Mouse (Mus musculus) CH12.LX (cell line): ENCODE results near the gene Slc35c1. TPM values are rescaled to one million over a fixed set of nuclear protein-coding genes. Genes with fewer than 3 reads are reported as not detected.

Experiments used
- DNase-seq: peaks from one replicate; pipeline ENCODE4 v3.0.0-alpha.2; 2013; ENCODE audit errors: extremely low read depth
- H3K27ac ChIP-seq: 2 replicates; pipeline ENCODE4 v1.5.1; 2012; ENCODE audit warnings: low read depth, mild to moderate bottlenecking, control low read depth, moderate library complexity; ENCODE audit not compliant: insufficient read depth
- H3K27me3 ChIP-seq: replicated peaks from 2 replicates; pipeline ENCODE3; 2012; ENCODE audit warnings: inconsistent platforms
- H3K36me3 ChIP-seq, 2 experiments: replicated peaks in 1 of 2; 2 replicates each; pipeline versions ENCODE3 to v1.6.1; 2012; ENCODE audit warnings: inconsistent platforms in 1 of 2, low read length in 1 of 2, mild to moderate bottlenecking in 1 of 2, mixed read lengths in 1 of 2, moderate library complexity in 1 of 2; ENCODE audit not compliant: control insufficient read depth in 1 of 2, insufficient read depth in 1 of 2
- H3K4me1 ChIP-seq, 2 experiments: 2 replicates each; pipeline ENCODE4 v1.6.1; 2012; ENCODE audit warnings: inconsistent platforms in 1 of 2, moderate library complexity in 1 of 2; ENCODE audit not compliant: insufficient read depth in 2 of 2, control insufficient read depth in 1 of 2
- H3K4me2 ChIP-seq: 2 replicates; pipeline ENCODE4 v1.6.1; 2012; ENCODE audit warnings: low read depth, mild to moderate bottlenecking, control low read depth; ENCODE audit not compliant: poor library complexity, insufficient read depth, severe bottlenecking
- H3K4me3 ChIP-seq, 3 experiments: fragments of 150-350 bp in 1 of 3; sonication (generic) in 1 of 3; replicated peaks in 1 of 3; 2 replicates each; pipeline versions ENCODE3 to v1.5.1; 2011 to 2012; ENCODE audit warnings: low read depth in 2 of 3, low read length in 2 of 3, mild to moderate bottlenecking in 2 of 3, moderate library complexity in 2 of 3, control low read depth in 1 of 3, improper control_type of control experiment in 1 of 3, inconsistent platforms in 1 of 3, mixed read lengths in 1 of 3; ENCODE audit not compliant: poor library complexity in 1 of 3
- H3K79me2 ChIP-seq: replicated peaks from 2 replicates; pipeline ENCODE4 v1.6.1; 2012; ENCODE audit warnings: mild to moderate bottlenecking, moderate library complexity; ENCODE audit not compliant: control insufficient read depth, poor library complexity, insufficient read depth, severe bottlenecking; ENCODE audit errors: extremely low read depth
- H3K9ac ChIP-seq: 2 replicates; pipeline ENCODE4 v1.6.1; 2012; ENCODE audit warnings: low read depth, mild to moderate bottlenecking, control low read depth, moderate library complexity; ENCODE audit not compliant: insufficient read depth
- H3K9me3 ChIP-seq: replicated peaks from 2 replicates; pipeline ENCODE3; 2012; ENCODE audit warnings: low read length, inconsistent platforms, mixed read lengths
- BHLHE40 ChIP-seq: IDR thresholded peaks from 2 replicates; pipeline ENCODE4 v1.6.1; 2011; ENCODE audit warnings: mild to moderate bottlenecking, low read depth, low read length, improper control_type of control experiment
- CHD2 ChIP-seq: IDR thresholded peaks from 2 replicates; pipeline ENCODE4 v1.6.1; 2011; ENCODE audit warnings: low read length, improper control_type of control experiment
- CTCF ChIP-seq, 2 experiments: IDR thresholded peaks in 1 of 2; conservative IDR thresholded peaks in 1 of 2; 2 replicates each; pipeline ENCODE4 v1.5.1; 2011 to 2012; ENCODE audit warnings: low read depth in 2 of 2, low read length in 2 of 2, improper control_type of control experiment in 1 of 2, inconsistent platforms in 1 of 2, mild to moderate bottlenecking in 1 of 2, moderate library complexity in 1 of 2
- E2F4 ChIP-seq: IDR thresholded peaks from 2 replicates; pipeline ENCODE4 v1.6.1; 2011; ENCODE audit warnings: low read depth, low read length, improper control_type of control experiment; ENCODE audit not compliant: insufficient replicate concordance
- ELF1 ChIP-seq: IDR thresholded peaks from 2 replicates; pipeline ENCODE4 v1.6.1; 2014; ENCODE audit warnings: low read depth, mild to moderate bottlenecking, inconsistent platforms, low read length, improper control_type of control experiment
- EP300 ChIP-seq: IDR thresholded peaks from 2 replicates; pipeline ENCODE4 v1.6.1; 2011; ENCODE audit warnings: low read length, improper control_type of control experiment
- ETS1 ChIP-seq: conservative IDR thresholded peaks from 2 replicates; pipeline ENCODE4 v1.6.1; 2012; ENCODE audit warnings: low read depth, mild to moderate bottlenecking, inconsistent platforms, low read length, improper control_type of control experiment, moderate library complexity
- GABPA ChIP-seq: IDR thresholded peaks from 2 replicates; pipeline ENCODE4 v1.6.1; 2012; ENCODE audit warnings: low read depth, low read length, improper control_type of control experiment, inconsistent platforms; ENCODE audit not compliant: insufficient replicate concordance
- HCFC1 ChIP-seq: IDR thresholded peaks from 2 replicates; pipeline ENCODE4 v1.6.1; 2012; ENCODE audit warnings: low read depth, mild to moderate bottlenecking, inconsistent platforms, low read length, improper control_type of control experiment
- IRF4 ChIP-seq: IDR thresholded peaks from 2 replicates; pipeline ENCODE4 v1.6.1; 2014; ENCODE audit warnings: low read depth, mild to moderate bottlenecking, inconsistent platforms, low read length, improper control_type of control experiment
- JUN ChIP-seq: IDR thresholded peaks from 2 replicates; pipeline ENCODE4 v1.6.1; 2011; ENCODE audit warnings: low read depth, mild to moderate bottlenecking, low read length, improper control_type of control experiment, moderate library complexity; ENCODE audit not compliant: insufficient read depth
- KAT2A ChIP-seq: IDR thresholded peaks from 2 replicates; pipeline ENCODE4 v1.6.1; 2012; ENCODE audit warnings: low read length, improper control_type of control experiment, inconsistent platforms; ENCODE audit not compliant: insufficient replicate concordance
- MAFK ChIP-seq: IDR thresholded peaks from 2 replicates; pipeline ENCODE4 v1.6.1; 2011; ENCODE audit warnings: low read length, improper control_type of control experiment; ENCODE audit not compliant: insufficient replicate concordance
- MAX ChIP-seq: IDR thresholded peaks from 2 replicates; pipeline ENCODE4 v1.6.1; 2011; ENCODE audit warnings: low read length, improper control_type of control experiment
- MEF2A ChIP-seq: IDR thresholded peaks from 2 replicates; pipeline ENCODE4 v1.6.1; 2014; ENCODE audit warnings: low read depth, mild to moderate bottlenecking, inconsistent platforms, low read length, improper control_type of control experiment, borderline replicate concordance
- MYC ChIP-seq: IDR thresholded peaks from 2 replicates; pipeline ENCODE4 v1.6.1; 2011; ENCODE audit warnings: low read depth, mild to moderate bottlenecking, improper control_type of control experiment, low read length
- NELFE ChIP-seq: IDR thresholded peaks from 2 replicates; pipeline ENCODE4 v1.6.1; 2011; ENCODE audit warnings: low read depth, low read length, improper control_type of control experiment
- NRF1 ChIP-seq: IDR thresholded peaks from 2 replicates; pipeline ENCODE4 v1.6.1; 2014; ENCODE audit warnings: low read depth, mild to moderate bottlenecking, inconsistent platforms, low read length, improper control_type of control experiment, moderate library complexity
- POLR2A ChIP-seq: IDR thresholded peaks from 2 replicates; pipeline ENCODE4 v1.6.1; 2011; ENCODE audit warnings: low read depth, mild to moderate bottlenecking, improper control_type of control experiment, low read length
- POLR2AphosphoS2 ChIP-seq: IDR thresholded peaks from 2 replicates; pipeline ENCODE4 v1.6.1; 2011; ENCODE audit warnings: low read depth, low read length, improper control_type of control experiment
- RCOR1 ChIP-seq: conservative IDR thresholded peaks from 2 replicates; pipeline ENCODE4 v1.6.1; 2012; ENCODE audit warnings: low read depth, mild to moderate bottlenecking, inconsistent platforms, low read length, improper control_type of control experiment
- SIN3A ChIP-seq: IDR thresholded peaks from 2 replicates; pipeline ENCODE4 v1.6.1; 2012; ENCODE audit warnings: low read length, improper control_type of control experiment, inconsistent platforms
- TBP ChIP-seq: conservative IDR thresholded peaks from 2 replicates; pipeline ENCODE4 v1.6.1; 2011; ENCODE audit warnings: low read depth, low read length, improper control_type of control experiment
- TCF12 ChIP-seq: IDR thresholded peaks from 2 replicates; pipeline ENCODE4 v1.6.1; 2014; ENCODE audit warnings: low read depth, mild to moderate bottlenecking, inconsistent platforms, low read length, improper control_type of control experiment
- USF1 ChIP-seq: IDR thresholded peaks from 2 replicates; pipeline ENCODE4 v1.6.1; 2014; ENCODE audit warnings: low read depth, mild to moderate bottlenecking, inconsistent platforms, low read length, improper control_type of control experiment
- ZC3H11A ChIP-seq: IDR thresholded peaks from 2 replicates; pipeline ENCODE4 v1.6.1; 2012; ENCODE audit warnings: low read depth, mild to moderate bottlenecking, inconsistent platforms, low read length, improper control_type of control experiment
- ZMIZ1 ChIP-seq: IDR thresholded peaks from 2 replicates; pipeline ENCODE4 v1.6.1; 2012; ENCODE audit warnings: low read depth, mild to moderate bottlenecking, inconsistent platforms, low read length, improper control_type of control experiment
- dilution Hi-C: fragments of 300-500 bp; cut with MboI; formaldehyde crosslinking; loops from 2 replicates; pipeline ENCODE4 v1.14.3; 2020; ENCODE audit warnings: low sequenced_read_pairs; ENCODE audit not compliant: extremely low pct_unique_long_range_greater_than_20kb, extremely low pct_ligation_motif_present
- in situ Hi-C: fragments of 300-500 bp; cut with MboI; formaldehyde crosslinking; loops from 3 replicates; pipeline ENCODE4 v1.14.3; 2019; ENCODE audit warnings: low sequenced_read_pairs, low pct_ligation_motif_present, low pct_unique_long_range_greater_than_20kb, mixed read lengths
- polyA plus RNA-seq: library from polyadenylated mRNA; unstranded; fragments of >175 nt; gene quantifications from 2 replicates; pipeline ENCODE4 v1.2.1, GENCODE M21; 2012; ENCODE audit warnings: low read depth; ENCODE audit not compliant: insufficient read length
- total RNA-seq, 2 experiments: library from RNA; depleted of rRNA; stranded (reverse); fragments of 300-350 nt in 1 of 2; fragments of >200 nt in 1 of 2; gene quantifications; 2 replicates each; pipeline ENCODE4 v1.2.3; 2012 to 2014

Gene Slc35c1
- total and polyA plus RNA-seq, 3 experiments = 4.1 to 22.7 (median 8.7) TPM

- Histone ChIP-seq H3K9me3 (peaks cover 6% of the 10 kb centered on the region), H3K79me2 (peaks cover 34% of the 10 kb centered on the region)
- dilution Hi-C loops = no loop called here
- TF ChIP-seq SIN3A = no peak
- TF ChIP-seq TBP = peak; percentile 84
- TF ChIP-seq MEF2A = 0 out of 2 replicates have a peak, but pooled peaks have one; percentile 21
- no peak for TF ChIP-seq E2F4
- TF ChIP-seq ELF1 = no peak
- no peak for TF ChIP-seq TCF12
- no peak for TF ChIP-seq ETS1
- no peak for TF ChIP-seq USF1
- no peak for TF ChIP-seq GABPA
- TF ChIP-seq EP300 = no peak
- TF ChIP-seq CTCF (conservative IDR thresholded peaks at IDR 0.05 in 1 of 2, IDR thresholded peaks at IDR 0.05 in 1 of 2; ENCODE audit: low read depth in 2 of 2, low read length in 2 of 2) = no peak
- no peak for TF ChIP-seq HCFC1
- TF ChIP-seq ZMIZ1 = no peak
- TF ChIP-seq MAX = no peak; the same call in 1 of the 2 replicates
- TF ChIP-seq NELFE = no peak
- TF ChIP-seq, all 38 proteins: peak for 2
- in situ Hi-C loops = loop anchor here (5.0 kb wide), 1 partner anchor 447 kb away; no protein-coding TSS in a partner anchor
- no peak overlapping the region for H3K27ac ChIP-seq
- peak overlapping the region; percentile 97 for H3K4me2 ChIP-seq
- peaks cover 7 to 28% of the 10 kb centered on the region in 2 experiments for H3K36me3 ChIP-seq
- H3K9ac ChIP-seq = peak overlapping the region; percentile 45
- H3K4me1 ChIP-seq = peaks cover 11 to 39% of the 10 kb centered on the region in 2 experiments
- no peak for DNase-seq
- peaks cover 6% of the 10 kb centered on the region for H3K27me3 ChIP-seq
- H3K4me3 ChIP-seq = peak overlapping the region; percentile 36 to 92 (median 67)
Observed at GRCm38 (mm10) chr2:92434375-92434745, 26.0 kb downstream of the Slc35c1 start.

DNA sequence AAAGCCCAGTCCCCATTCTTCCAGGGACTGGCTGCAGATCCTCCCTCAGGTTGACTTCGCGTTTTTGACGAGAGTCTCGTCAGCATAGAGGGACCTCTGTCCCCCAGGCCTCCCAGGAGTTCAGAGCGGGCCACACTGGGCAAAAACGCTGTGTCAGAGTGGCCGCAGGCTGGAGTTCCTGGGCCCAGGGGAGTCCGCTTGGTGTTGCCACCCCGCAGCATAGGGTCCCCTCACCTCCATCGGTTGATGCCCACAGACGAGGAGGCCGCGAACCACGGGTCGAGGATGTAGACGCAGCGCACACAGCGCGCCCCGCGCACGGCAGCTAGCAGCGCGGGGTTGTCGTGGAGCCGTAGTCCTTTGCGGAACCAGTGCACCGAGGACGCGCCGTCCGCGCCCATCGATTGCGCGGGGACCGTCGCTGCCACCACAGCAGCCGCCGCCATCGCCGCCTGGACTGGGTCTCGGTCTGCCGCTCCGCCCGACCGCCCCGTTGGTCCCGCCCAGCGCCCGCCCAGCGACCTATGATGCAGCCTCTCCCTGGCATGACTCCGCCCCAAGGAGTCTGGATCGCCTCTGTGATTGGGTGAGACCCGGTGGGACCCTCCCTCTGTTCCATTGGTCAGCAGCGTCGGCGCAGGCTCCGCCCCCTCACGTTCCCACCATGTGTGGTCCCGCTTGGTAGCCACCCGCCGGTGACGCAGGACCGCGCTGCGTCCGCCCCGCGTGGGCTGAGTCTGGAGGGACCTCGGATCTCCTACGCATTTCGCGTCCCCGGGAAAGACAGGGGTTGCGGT is 26.6 kb downstream of the Slc35c1 start, which contains the start of gene Cry2:
Gene Cry2 (minus strand): TSS at position 466 of the 797 bp plus-strand sequence.
- Histone ChIP-seq H3K36me3 (peaks cover 7 to 34% of the 10 kb centered on the region in 2 experiments), H3K9ac (peak within 1 kb of the TSS; percentile 87), H3K4me3 (peak within 1 kb of the TSS; percentile 90 to 100 (median 92)), H3K4me2 (peak within 1 kb of the TSS; percentile 97), H3K9me3 (peaks cover 6% of the 10 kb centered on the region), H3K79me2 (peaks cover 38% of the 10 kb centered on the region), H3K27me3 (peaks cover 6% of the 10 kb centered on the region), H3K4me1 (peaks cover 11 to 44% of the 10 kb centered on the region in 2 experiments), H3K27ac (peak within 1 kb of the TSS; percentile 50)
- dilution Hi-C loops = no loop called here
- in situ Hi-C loops = loop anchor here (5.0 kb wide), 1 partner anchor 446 kb away; no protein-coding TSS in a partner anchor
- DNase-seq = peak; percentile 98
- no peak for TF ChIP-seq MAFK
- TF ChIP-seq JUN = no peak
- TF ChIP-seq RCOR1 = no peak
- TF ChIP-seq TBP = no peak
- no peak; the same call in 1 of the 2 replicates for TF ChIP-seq IRF4
- peak; percentile 67; the same call in 1 of the 2 replicates for TF ChIP-seq NRF1
- peak; percentile 63; the same call in 1 of the 2 replicates for TF ChIP-seq NELFE
- peak; percentile 8; the same call in 1 of the 2 replicates for TF ChIP-seq HCFC1
- TF ChIP-seq ELF1 = no peak; the same call in 1 of the 2 replicates
- peak; percentile 99 for TF ChIP-seq BHLHE40
- 0 out of 2 replicates have a peak, but pooled peaks have one; percentile 14 for TF ChIP-seq KAT2A
- TF ChIP-seq ETS1 = peak; percentile 60
- peak; percentile 91; the same call in 1 of the 2 replicates for TF ChIP-seq SIN3A
- peak; percentile 94 for TF ChIP-seq ZMIZ1
- TF ChIP-seq POLR2AphosphoS2 = peak; percentile 37; the same call in 1 of the 2 replicates
- peak; percentile 97 for TF ChIP-seq MAX
- TF ChIP-seq EP300 = no peak
- peak; percentile 81 for TF ChIP-seq TCF12
- no peak for TF ChIP-seq ZC3H11A
- TF ChIP-seq CHD2 = peak; percentile 97
- no peak for TF ChIP-seq E2F4
- TF ChIP-seq MYC = peak; percentile 83
- TF ChIP-seq POLR2A = peak; percentile 90
